Mouse (Mus musculus) kidney, adult 2 months (tissue): ENCODE data around the gene Klhdc9. TPM values are rescaled to one million over a fixed set of nuclear protein-coding genes. Genes with fewer than 3 reads are reported as not detected.
A peak's percentile ranks its signal among the peaks of the same experiment; 100 is the strongest.

Experiments used
- DNase-seq: peaks from one replicate; pipeline ENCODE4 v3.0.0; 2021
- H3K27ac ChIP-seq: fragments of 200-500 bp; 2 replicates; pipeline ENCODE4 v1.5.1; 2012; ENCODE audit warnings: low read depth, low read length, control low read depth, inconsistent platforms; ENCODE audit not compliant: insufficient read depth
- H3K27me3 ChIP-seq: fragments of 200-500 bp; replicated peaks from 2 replicates; pipeline ENCODE4 v1.6.1; 2012; ENCODE audit warnings: mild to moderate bottlenecking, moderate library complexity, low read length, inconsistent platforms; ENCODE audit not compliant: control insufficient read depth, insufficient read depth
- H3K36me3 ChIP-seq: fragments of 200-500 bp; 2 replicates; pipeline ENCODE4 v1.6.1; 2012; ENCODE audit warnings: mild to moderate bottlenecking, moderate library complexity, low read length, inconsistent platforms; ENCODE audit not compliant: control insufficient read depth, insufficient read depth
- H3K4me1 ChIP-seq: fragments of 200-500 bp; 2 replicates; pipeline ENCODE4 v1.6.1; 2011; ENCODE audit warnings: low read length; ENCODE audit not compliant: control insufficient read depth, insufficient read depth
- H3K4me3 ChIP-seq: fragments of 200-500 bp; 2 replicates; pipeline ENCODE4 v1.5.1; 2011; ENCODE audit warnings: mild to moderate bottlenecking, low read depth, low read length, control low read depth; ENCODE audit not compliant: insufficient read depth
- CTCF ChIP-seq: fragments of 200-500 bp; conservative IDR thresholded peaks from 2 replicates; pipeline ENCODE4 v1.5.1; 2011; ENCODE audit warnings: low read depth, mild to moderate bottlenecking, control low read depth, low read length, moderate library complexity, mixed read lengths; ENCODE audit not compliant: insufficient read depth, insufficient read length
- POLR2A ChIP-seq: fragments of 200-500 bp; IDR thresholded peaks from one replicate; pipeline ENCODE4 v1.6.1; 2011; ENCODE audit warnings: low read depth, low read length, control low read depth
- WGBS: fragments of 180-500 bp; shearing (Covaris S2); methylation state at CpG from one replicate; pipeline ENCODE4 v1.1.7; 2018; 5-methylcytosine and 5-hydroxymethylcytosine counted together
- polyA plus RNA-seq: library from polyadenylated mRNA; depleted of rRNA; stranded (reverse); fragments of >200 nt; gene quantifications from 2 replicates; pipeline ENCODE4 v1.2.3, GENCODE M21; 2012

Gene Klhdc9
- polyA plus RNA-seq, 1 experiment = 7.1 TPM

DNA sequence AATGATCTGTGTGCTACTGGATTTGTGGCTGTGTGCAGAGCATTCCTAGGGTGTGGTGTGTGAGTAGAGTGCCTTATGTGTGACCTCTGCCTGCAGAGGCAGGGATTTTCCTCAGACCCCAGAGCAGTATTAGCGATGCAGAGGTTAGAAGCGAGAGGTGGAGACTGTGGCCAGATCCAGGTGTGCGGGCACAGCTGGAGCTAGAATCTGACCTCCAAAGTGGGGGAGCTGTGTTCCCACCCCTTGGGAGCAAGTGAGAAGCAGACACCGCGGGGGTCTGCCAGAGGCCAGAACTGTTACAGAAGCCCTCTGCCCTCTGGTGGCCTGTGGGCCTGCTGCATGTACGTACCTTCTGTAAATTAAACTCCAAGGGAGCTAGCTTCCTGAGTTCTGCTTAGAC lies 26.5 kb upstream of the Klhdc9 start:
- H3K27me3 ChIP-seq = no peaks in the 10 kb centered on the region
- H3K4me3 ChIP-seq = no peak overlapping the region
- no peaks in the 10 kb centered on the region for H3K36me3 ChIP-seq
- TF ChIP-seq POLR2A = no peak
- TF ChIP-seq CTCF = no peak
- 47% methylated on average over 6 of the region's 6 CpGs for WGBS
- DNase-seq = no peak
- no peaks in the 10 kb centered on the region for H3K4me1 ChIP-seq
- H3K27ac ChIP-seq = no peak overlapping the region

GRCm38 (mm10) chr1:171385171-171385570 lies 24.6 kb upstream of the Klhdc9 start:
- TF ChIP-seq CTCF = 0 out of 2 replicates have a peak, but pooled peaks have one; percentile 11
- no peak for TF ChIP-seq POLR2A
- 63% methylated on average over 9 of the region's 9 CpGs for WGBS
- H3K4me3 ChIP-seq = no peak overlapping the region
- H3K36me3 ChIP-seq = no peaks in the 10 kb centered on the region
- no peaks in the 10 kb centered on the region for H3K27me3 ChIP-seq
- H3K4me1 ChIP-seq = no peaks in the 10 kb centered on the region
- H3K27ac ChIP-seq = no peak overlapping the region
- DNase-seq = no peak

- no peak for DNase-seq
- TF ChIP-seq CTCF (no peak), POLR2A (no peak)
These were observed 23.8 kb upstream of the Klhdc9 start for GRCm38 (mm10) chr1:171384361-171384760.

GRCm38 (mm10) chr1:171382096-171382620 lies 21.6 kb upstream of the Klhdc9 start:
- no peak for DNase-seq
- Histone ChIP-seq H3K4me3 (no peak overlapping the region), H3K27me3 (no peaks in the 10 kb centered on the region), H3K4me1 (no peaks in the 10 kb centered on the region), H3K36me3 (no peaks in the 10 kb centered on the region), H3K27ac (no peak overlapping the region)
- 82% methylated on average over 11 of the region's 11 CpGs for WGBS
- TF ChIP-seq POLR2A = no peak
- no peak for TF ChIP-seq CTCF

More at GRCm38 (mm10) chr1:171384361-171384760, 23.8 kb upstream of the Klhdc9 start:
- no peaks in the 10 kb centered on the region for H3K4me1 ChIP-seq
- whole genome bisulfite sequencing = 47% methylated on average over 9 of the region's 9 CpGs
- H3K36me3 ChIP-seq = no peaks in the 10 kb centered on the region
- H3K27ac ChIP-seq = no peak overlapping the region
- no peaks in the 10 kb centered on the region for H3K27me3 ChIP-seq
- no peak overlapping the region for H3K4me3 ChIP-seq

DNA sequence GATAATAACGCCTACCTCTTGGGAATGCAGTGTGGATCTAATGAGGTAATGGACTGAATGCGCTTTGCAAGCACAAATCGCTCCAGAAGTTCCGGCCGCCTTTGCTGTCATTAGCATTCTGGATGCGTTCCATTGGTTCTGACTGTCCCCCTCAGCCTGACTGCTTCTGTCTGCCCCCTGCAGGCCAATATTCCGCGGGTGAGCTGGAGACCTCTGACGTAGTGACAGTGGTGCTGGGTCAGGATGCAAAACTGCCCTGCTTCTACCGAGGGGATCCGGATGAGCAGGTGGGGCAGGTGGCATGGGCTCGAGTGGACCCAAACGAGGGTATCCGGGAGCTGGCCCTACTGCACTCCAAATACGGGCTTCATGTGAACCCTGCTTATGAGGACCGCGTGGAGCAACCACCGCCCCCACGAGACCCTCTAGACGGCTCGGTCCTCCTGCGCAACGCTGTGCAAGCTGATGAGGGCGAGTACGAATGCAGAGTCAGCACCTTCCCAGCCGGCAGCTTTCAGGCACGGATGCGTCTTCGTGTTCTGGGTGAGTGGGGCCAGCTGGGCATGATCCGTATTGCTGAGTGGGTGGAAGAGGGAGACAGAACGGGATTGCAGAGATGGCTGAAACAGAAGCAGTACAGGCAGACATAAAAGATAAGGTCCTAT lies 19.5 kb upstream of the Klhdc9 start:
- 3% methylated on average over 31 of the region's 31 CpGs for WGBS
- peak; percentile 85 for DNase-seq
- H3K4me3 ChIP-seq = peak overlapping the region; percentile 9; the same call in 1 of the 2 replicates
- H3K4me1 ChIP-seq = no peaks in the 10 kb centered on the region
- no peak overlapping the region for H3K27ac ChIP-seq
- TF ChIP-seq POLR2A (no peak), CTCF (peak; percentile 73)
- no peaks in the 10 kb centered on the region for H3K36me3 ChIP-seq
- H3K27me3 ChIP-seq = no peaks in the 10 kb centered on the region

GRCm38 (mm10) chr1:171378298-171378697 lies 17.7 kb upstream of the Klhdc9 start:
- TF ChIP-seq CTCF = no peak
- no peak for TF ChIP-seq POLR2A
- Histone ChIP-seq H3K4me1 (no peaks in the 10 kb centered on the region), H3K4me3 (no peak overlapping the region), H3K27me3 (no peaks in the 10 kb centered on the region), H3K27ac (no peak overlapping the region), H3K36me3 (no peaks in the 10 kb centered on the region)
- WGBS = 89% methylated on average over 6 of the region's 6 CpGs
- DNase-seq = no peak

DNA sequence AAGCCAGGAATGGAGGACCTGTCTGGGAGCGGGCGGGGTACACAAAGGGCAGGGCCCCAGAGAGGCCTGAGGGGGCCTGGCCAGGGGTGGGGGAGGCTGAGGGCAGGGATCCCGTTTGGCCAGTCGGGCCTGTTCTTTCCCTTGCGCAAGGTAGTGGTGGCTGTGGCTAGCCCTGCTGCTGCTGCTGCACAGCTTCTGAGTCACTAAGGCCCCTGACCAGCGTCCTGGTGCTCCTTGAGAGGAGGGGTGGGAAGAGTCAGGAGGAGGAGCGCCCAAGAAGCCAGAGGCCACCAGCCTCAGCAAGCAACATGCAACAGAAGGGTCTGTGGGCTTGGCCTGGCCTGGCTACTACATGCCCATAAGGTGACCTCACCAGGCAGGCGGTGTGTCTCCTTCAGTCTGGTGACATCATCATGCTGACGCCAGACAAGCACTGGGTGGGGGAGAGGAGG lies 15.1 kb upstream of the Klhdc9 start:
- DNase-seq = no peak
- Histone ChIP-seq H3K36me3 (no peaks in the 10 kb centered on the region), H3K27ac (no peak overlapping the region), H3K27me3 (no peaks in the 10 kb centered on the region), H3K4me3 (no peak overlapping the region), H3K4me1 (no peaks in the 10 kb centered on the region)
- WGBS = 50% methylated on average over 9 of the region's 9 CpGs
- TF ChIP-seq POLR2A = no peak
- no peak for TF ChIP-seq CTCF

DNA sequence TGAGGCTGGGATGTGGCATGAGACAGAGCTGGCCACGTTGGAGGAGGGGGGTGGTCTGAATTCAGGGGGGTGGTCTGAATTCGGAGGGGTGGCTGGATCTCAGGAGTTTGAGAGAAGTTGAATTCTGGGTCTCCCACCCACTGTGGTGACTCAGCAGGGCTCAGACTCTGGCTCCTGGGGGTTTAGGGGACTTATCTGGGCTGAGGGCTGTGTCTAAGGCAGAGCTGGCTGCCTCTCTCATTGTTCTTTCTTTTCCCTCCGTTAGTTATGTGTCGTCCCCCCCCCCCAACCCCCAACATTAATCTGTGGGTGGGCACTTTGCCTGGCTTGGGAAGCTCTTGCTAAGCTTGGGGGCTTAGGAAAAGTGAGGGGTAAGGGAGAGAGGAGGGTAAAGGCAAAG lies 13.3 kb upstream of the Klhdc9 start:
- WGBS = 7% methylated on average over 4 of the region's 4 CpGs
- no peak for DNase-seq
- Histone ChIP-seq H3K27ac (no peak overlapping the region), H3K27me3 (no peaks in the 10 kb centered on the region), H3K4me3 (no peak overlapping the region), H3K36me3 (no peaks in the 10 kb centered on the region), H3K4me1 (no peaks in the 10 kb centered on the region; the same call in 1 of the 2 replicates)
- TF ChIP-seq POLR2A (no peak), CTCF (no peak)
